Mouse (Mus musculus) liver, embryonic 15.5 days (tissue): Measurements from ENCODE around the gene Spsb1. TPM values are rescaled to one million over a fixed set of nuclear protein-coding genes. Genes with fewer than 3 reads are reported as not detected.

Experiments used
- ATAC-seq: fragments of 200-750 bp; cut with Nextera tagmentation; 2 replicates; pipeline ENCODE4 v1.8.0; 2017; ENCODE audit warnings: moderate number of reproducible peaks, mild to moderate bottlenecking, moderate library complexity; ENCODE audit not compliant: insufficient read depth
- H3K27ac ChIP-seq: fragments of 300-500 bp; sonication (generic); replicated peaks from 2 replicates; pipeline ENCODE4 v1.5.1; 2015; ENCODE audit warnings: mild to moderate bottlenecking, inconsistent platforms
- H3K27me3 ChIP-seq: fragments of 300-500 bp; sonication (generic); 2 replicates; pipeline ENCODE4 v1.6.1; 2015; ENCODE audit warnings: mild to moderate bottlenecking, inconsistent platforms
- H3K36me3 ChIP-seq: fragments of 300-500 bp; sonication (generic); replicated peaks from 2 replicates; pipeline ENCODE4 v1.6.1; 2015; ENCODE audit warnings: moderate library complexity, mild to moderate bottlenecking, inconsistent platforms
- H3K4me1 ChIP-seq: fragments of 300-500 bp; sonication (generic); replicated peaks from 2 replicates; pipeline ENCODE4 v1.6.1; 2015; ENCODE audit warnings: inconsistent platforms
- H3K4me2 ChIP-seq: fragments of 300-500 bp; sonication (generic); 2 replicates; pipeline ENCODE4 v1.6.1; 2015; ENCODE audit warnings: moderate library complexity, mild to moderate bottlenecking, inconsistent platforms
- H3K4me3 ChIP-seq: fragments of 300-500 bp; sonication (generic); replicated peaks from 2 replicates; pipeline ENCODE4 v1.5.1; 2015; ENCODE audit warnings: mild to moderate bottlenecking, inconsistent platforms
- H3K9ac ChIP-seq: fragments of 300-500 bp; sonication (generic); 2 replicates; pipeline ENCODE4 v1.6.1; 2015; ENCODE audit warnings: moderate library complexity, mild to moderate bottlenecking, inconsistent platforms
- H3K9me3 ChIP-seq: fragments of 300-500 bp; sonication (generic); replicated peaks from 2 replicates; pipeline ENCODE4 v1.6.1; 2016; ENCODE audit warnings: inconsistent platforms
- WGBS: fragments of 180-500 bp; shearing (Covaris S2); methylation state at CpG from one replicate; pipeline ENCODE4 v1.1.7; 2015; ENCODE audit warnings: mixed read lengths; ENCODE audit not compliant: insufficient replicate concordance; 5-methylcytosine and 5-hydroxymethylcytosine counted together
- polyA plus RNA-seq: library from polyadenylated mRNA; unstranded; fragments of >200 nt; fragmentation: Nextera tagmentation; extraction: Ambion mirVana; gene quantifications from 2 replicates; pipeline ENCODE4 v1.2.1, GENCODE M21; 2015

The Spsb1 gene
- polyA plus RNA-seq, 1 experiment from 2014 or later = 0.61 TPM

DNA sequence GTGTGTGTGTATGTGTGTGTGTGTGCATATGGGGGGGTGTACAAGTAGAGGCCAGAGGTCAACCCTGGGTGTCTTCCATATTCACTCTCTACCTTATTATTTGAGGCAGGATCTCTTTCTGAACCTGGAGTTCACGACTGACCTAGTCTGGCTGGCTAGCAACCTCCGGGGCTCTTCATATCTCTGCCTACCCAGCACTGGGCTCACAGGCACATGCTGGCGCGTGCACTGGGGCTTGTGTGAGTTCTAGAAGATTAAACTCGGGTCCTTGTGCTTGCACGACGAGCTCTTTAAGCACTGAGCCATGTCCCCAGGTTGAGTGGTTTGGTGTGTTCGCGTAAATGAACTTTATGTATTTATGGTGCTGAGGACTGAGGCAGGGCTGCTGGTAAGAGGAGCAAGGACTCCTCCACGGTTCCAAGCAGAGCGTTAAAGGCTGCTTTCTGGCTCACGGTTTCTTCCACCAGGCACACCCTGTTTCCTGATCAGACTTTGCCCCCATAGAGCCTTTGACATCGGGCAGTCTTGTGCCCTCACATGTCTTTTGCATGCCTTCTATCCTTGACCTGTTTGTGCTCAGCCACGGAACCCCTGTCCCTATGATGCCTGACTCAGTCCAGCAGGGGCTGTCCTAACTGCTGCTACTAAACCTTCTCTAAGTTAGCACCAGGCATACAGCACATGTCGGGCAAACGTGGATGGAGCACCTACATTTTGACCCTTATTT lies 21.2 kb downstream of the Spsb1 start:
- no peaks in the 10 kb centered on the region for H3K4me1 ChIP-seq
- ATAC-seq = no peak
- H3K9me3 ChIP-seq = no peaks in the 10 kb centered on the region
- H3K4me3 ChIP-seq = no peak overlapping the region
- H3K27ac ChIP-seq = no peak overlapping the region
- no peaks in the 10 kb centered on the region for H3K36me3 ChIP-seq
- no peak overlapping the region for H3K9ac ChIP-seq
- no peak overlapping the region for H3K4me2 ChIP-seq
- H3K27me3 ChIP-seq = peaks cover 22% of the 10 kb centered on the region; the same call in 1 of the 2 replicates
- 67% methylated on average over 16 of the region's 16 CpGs for WGBS

- no peak overlapping the region for H3K4me2 ChIP-seq
- H3K27ac ChIP-seq = no peak overlapping the region
- WGBS = 72% methylated on average over 7 of the region's 7 CpGs
- no peak overlapping the region for H3K9ac ChIP-seq
- no peaks in the 10 kb centered on the region for H3K4me1 ChIP-seq
- H3K9me3 ChIP-seq = no peaks in the 10 kb centered on the region
- no peaks in the 10 kb centered on the region for H3K36me3 ChIP-seq
- no peak for ATAC-seq
- H3K4me3 ChIP-seq = no peak overlapping the region
- H3K27me3 ChIP-seq = peaks cover 21% of the 10 kb centered on the region; the same call in 1 of the 2 replicates
Observed at GRCm38 (mm10) chr4:149933025-149933424, 21.8 kb downstream of the Spsb1 start.

- no peaks in the 10 kb centered on the region for H3K36me3 ChIP-seq
- H3K27ac ChIP-seq = no peak overlapping the region
- no peaks in the 10 kb centered on the region for H3K4me1 ChIP-seq
- H3K4me2 ChIP-seq = no peak overlapping the region
- 68% methylated on average over 9 of the region's 9 CpGs for WGBS
- peaks cover 20% of the 10 kb centered on the region; the same call in 1 of the 2 replicates for H3K27me3 ChIP-seq
- H3K9ac ChIP-seq = no peak overlapping the region
- no peaks in the 10 kb centered on the region for H3K9me3 ChIP-seq
- H3K4me3 ChIP-seq = no peak overlapping the region
- no peak for ATAC-seq
Observed at GRCm38 (mm10) chr4:149932108-149932815, 22.6 kb downstream of the Spsb1 start.

GRCm38 (mm10) chr4:149930755-149931154 lies 24.1 kb downstream of the Spsb1 start:
- Histone ChIP-seq H3K27ac (no peak overlapping the region), H3K9ac (no peak overlapping the region), H3K36me3 (no peaks in the 10 kb centered on the region), H3K4me3 (no peak overlapping the region), H3K4me1 (no peaks in the 10 kb centered on the region), H3K27me3 (peaks cover 16% of the 10 kb centered on the region; the same call in 1 of the 2 replicates), H3K4me2 (no peak overlapping the region), H3K9me3 (no peaks in the 10 kb centered on the region)
- ATAC-seq = no peak
- WGBS = 43% methylated on average over 3 of the region's 3 CpGs

GRCm38 (mm10) chr4:149923014-149923413 lies 31.8 kb downstream of the Spsb1 start:
- H3K27ac ChIP-seq = no peak overlapping the region
- no peaks in the 10 kb centered on the region for H3K4me1 ChIP-seq
- H3K36me3 ChIP-seq = no peaks in the 10 kb centered on the region
- no peaks in the 10 kb centered on the region for H3K9me3 ChIP-seq
- no peak overlapping the region for H3K4me3 ChIP-seq
- 51% methylated on average over 4 of the region's 5 CpGs for WGBS
- H3K27me3 ChIP-seq = no peaks in the 10 kb centered on the region; the same call in none of the 2 replicates
- H3K4me2 ChIP-seq = no peak overlapping the region
- no peak overlapping the region for H3K9ac ChIP-seq
- ATAC-seq = no peak

DNA sequence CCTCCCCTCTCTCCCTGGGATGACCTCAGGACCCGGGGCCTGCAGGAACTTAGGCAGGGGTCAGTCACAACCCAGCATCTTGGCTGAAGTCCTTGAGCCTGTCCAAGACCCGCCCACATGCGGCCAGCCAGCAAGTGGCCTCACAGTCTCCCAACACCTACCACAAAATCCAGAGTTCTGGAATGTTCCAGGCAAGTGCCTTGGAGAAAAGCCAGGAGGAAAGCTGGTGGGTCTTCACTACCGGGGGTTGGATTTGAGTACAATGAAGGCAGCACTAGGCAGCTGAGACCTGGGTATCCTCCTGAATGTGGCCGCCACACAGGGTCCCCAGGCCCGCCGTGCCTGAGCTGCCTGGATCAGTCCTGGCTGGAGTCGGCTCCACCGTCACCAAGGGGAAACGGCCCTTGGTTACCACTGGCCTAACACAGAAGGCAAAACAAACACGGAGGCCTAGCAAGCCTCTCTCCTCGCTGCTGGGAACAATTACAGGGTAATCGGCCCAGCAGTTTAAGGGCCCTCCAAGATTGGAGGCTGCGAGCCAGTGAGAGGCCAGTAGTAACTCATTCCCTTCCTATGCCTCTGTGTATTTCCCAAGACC lies 32.6 kb downstream of the Spsb1 start:
- no peak overlapping the region for H3K9ac ChIP-seq
- H3K4me1 ChIP-seq = no peaks in the 10 kb centered on the region
- H3K36me3 ChIP-seq = no peaks in the 10 kb centered on the region
- no peaks in the 10 kb centered on the region; the same call in none of the 2 replicates for H3K27me3 ChIP-seq
- no peaks in the 10 kb centered on the region for H3K9me3 ChIP-seq
- WGBS = 42% methylated on average over 14 of the region's 14 CpGs
- no peak overlapping the region for H3K4me2 ChIP-seq
- ATAC-seq = no peak
- H3K27ac ChIP-seq = no peak overlapping the region
- H3K4me3 ChIP-seq = no peak overlapping the region

GRCm38 (mm10) chr4:149920886-149921285 lies 34.0 kb downstream of the Spsb1 start:
- Histone ChIP-seq H3K27me3 (no peaks in the 10 kb centered on the region; the same call in none of the 2 replicates), H3K36me3 (no peaks in the 10 kb centered on the region), H3K9ac (no peak overlapping the region), H3K4me2 (no peak overlapping the region), H3K4me3 (no peak overlapping the region), H3K27ac (no peak overlapping the region), H3K4me1 (no peaks in the 10 kb centered on the region), H3K9me3 (no peaks in the 10 kb centered on the region)
- no peak for ATAC-seq
- WGBS = 51% methylated on average over 12 of the region's 12 CpGs

DNA sequence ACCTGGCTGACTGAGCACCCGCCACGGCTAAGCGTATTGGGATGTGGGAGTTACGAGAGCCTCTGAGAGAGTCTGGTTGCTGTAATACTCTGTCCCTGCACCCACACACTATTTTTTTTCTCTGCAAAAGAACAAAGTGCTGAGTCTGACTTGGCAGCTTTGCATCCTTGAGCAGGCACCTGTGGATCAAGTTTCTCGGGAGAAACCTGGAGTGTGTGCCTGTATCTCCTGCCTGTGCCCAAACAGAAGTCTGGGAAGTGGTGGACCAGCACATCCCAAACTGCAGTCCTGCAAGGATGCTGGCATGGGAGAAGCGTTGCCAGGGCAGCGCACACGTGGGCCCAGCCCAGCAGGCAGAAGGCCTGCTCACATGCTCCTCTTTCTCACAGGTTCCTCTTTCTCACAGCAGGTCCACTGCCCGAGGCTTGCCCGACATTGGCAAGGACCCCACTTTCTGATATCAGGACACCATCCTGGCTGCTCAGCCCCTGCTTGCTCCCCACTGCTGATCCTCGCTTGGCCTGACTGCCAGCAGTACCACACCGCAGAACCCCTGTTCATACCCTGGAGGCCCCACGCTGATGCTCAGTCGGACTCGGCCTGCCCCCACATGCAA lies 36.3 kb downstream of the Spsb1 start:
- 67% methylated on average over 15 of the region's 15 CpGs for WGBS
- Histone ChIP-seq H3K27me3 (no peaks in the 10 kb centered on the region; the same call in 1 of the 2 replicates), H3K4me1 (no peaks in the 10 kb centered on the region), H3K4me2 (no peak overlapping the region), H3K27ac (no peak overlapping the region), H3K9ac (no peak overlapping the region), H3K4me3 (no peak overlapping the region), H3K9me3 (no peaks in the 10 kb centered on the region), H3K36me3 (no peaks in the 10 kb centered on the region)
- ATAC-seq = no peak

DNA sequence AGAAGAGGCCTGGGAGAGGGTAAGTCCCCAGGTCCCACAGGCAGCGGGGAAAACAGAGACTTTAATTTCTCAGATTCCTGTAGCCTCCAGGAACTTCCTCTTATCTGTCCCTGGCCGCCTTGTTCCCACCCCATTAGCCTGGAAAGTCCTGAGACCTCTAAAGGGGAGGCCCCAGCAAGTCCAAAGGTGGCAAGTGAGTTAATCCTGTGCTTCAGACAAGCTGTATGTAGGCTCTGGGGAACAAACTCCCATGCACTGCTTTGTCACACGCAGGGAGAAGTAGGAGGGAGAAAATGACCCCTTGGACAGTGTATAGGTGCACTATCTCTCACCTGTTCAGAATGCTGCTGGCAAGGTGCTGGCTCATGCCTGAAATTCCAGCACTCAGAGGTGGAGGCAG lies 38.0 kb downstream of the Spsb1 start:
- Histone ChIP-seq H3K4me3 (no peak overlapping the region), H3K36me3 (no peaks in the 10 kb centered on the region), H3K4me2 (no peak overlapping the region), H3K27ac (no peak overlapping the region), H3K9ac (no peak overlapping the region), H3K27me3 (no peaks in the 10 kb centered on the region; the same call in 1 of the 2 replicates), H3K9me3 (no peaks in the 10 kb centered on the region), H3K4me1 (no peaks in the 10 kb centered on the region)
- 33% methylated on average over 3 of the region's 3 CpGs for WGBS
- ATAC-seq = no peak

GRCm38 (mm10) chr4:149913709-149914370 lies 41.0 kb downstream of the Spsb1 start:
- 59% methylated on average over 7 of the region's 7 CpGs for WGBS
- H3K9ac ChIP-seq = no peak overlapping the region
- ATAC-seq = no peak

More at GRCm38 (mm10) chr4:149913709-149914370, 41.0 kb downstream of the Spsb1 start:
- Histone ChIP-seq H3K4me1 (no peaks in the 10 kb centered on the region), H3K9me3 (no peaks in the 10 kb centered on the region), H3K27me3 (no peaks in the 10 kb centered on the region; the same call in 1 of the 2 replicates), H3K4me2 (no peak overlapping the region), H3K4me3 (no peak overlapping the region), H3K27ac (no peak overlapping the region), H3K36me3 (no peaks in the 10 kb centered on the region)
